Mouse (Mus musculus): Measurements from ENCODE around the gene Cenpq.

GRCm38 (mm10) chr17:40887849-40888536, 46.9 kb downstream of the Cenpq start:
- TF ChIP-seq POLR2A (IDR thresholded peaks at IDR 0.05; ENCODE audit: borderline replicate concordance, control insufficient read depth, low read depth, low read length) (no peak), CTCF (IDR thresholded peaks at IDR 0.05; ENCODE audit: control insufficient read depth, insufficient read depth, low read length) (no peak)
